Mouse (Mus musculus): Measurements from ENCODE around the gene Lgr6.

Gene Lgr6

DNA sequence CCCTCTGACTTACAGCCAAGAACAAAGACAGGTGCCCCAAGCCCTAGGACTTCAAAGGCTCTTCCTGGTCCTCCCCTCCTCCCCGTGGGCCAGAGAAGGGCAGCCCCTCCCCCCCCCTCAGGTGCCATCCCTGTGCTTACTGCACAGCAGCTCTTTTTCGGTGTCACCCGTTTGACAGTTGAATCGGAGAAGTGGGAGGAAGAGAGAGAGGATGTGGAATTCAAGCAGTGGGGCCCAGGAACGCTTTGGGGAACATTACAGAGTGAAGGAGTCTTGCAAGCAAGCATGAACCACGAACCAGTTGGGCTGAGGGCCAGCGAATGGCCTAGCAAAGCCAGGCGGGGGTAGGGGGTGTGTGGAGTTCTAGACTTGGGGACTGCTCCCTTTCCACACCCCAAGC, 26.5 kb upstream of the Lgr6 start:
- H3K27me3 ChIP-seq (ENCODE audit: insufficient read depth, low read length) = peaks cover 12% of the 10 kb centered on the region
- peaks cover 67% of the 10 kb centered on the region for H3K4me1 ChIP-seq (replicated peaks; ENCODE audit: low read depth, low read length)
- H3K9me3 ChIP-seq (ENCODE audit: low read length) = no peaks in the 10 kb centered on the region
- no peak for TF ChIP-seq NANOG (IDR thresholded peaks at IDR 0.05; ENCODE audit: borderline replicate concordance, low read length)
- no peak for TF ChIP-seq CTCF (conservative IDR thresholded peaks at IDR 0.05; ENCODE audit: low read length)
- no peak for TF ChIP-seq POU5F1 (IDR thresholded peaks at IDR 0.05; ENCODE audit: borderline replicate concordance, low read length)
- no peaks in the 10 kb centered on the region for H3K36me3 ChIP-seq (ENCODE audit: insufficient read depth, low read length)
- peak overlapping the region; percentile 50 for H3K4me3 ChIP-seq (replicated peaks; ENCODE audit: low read length)

DNA sequence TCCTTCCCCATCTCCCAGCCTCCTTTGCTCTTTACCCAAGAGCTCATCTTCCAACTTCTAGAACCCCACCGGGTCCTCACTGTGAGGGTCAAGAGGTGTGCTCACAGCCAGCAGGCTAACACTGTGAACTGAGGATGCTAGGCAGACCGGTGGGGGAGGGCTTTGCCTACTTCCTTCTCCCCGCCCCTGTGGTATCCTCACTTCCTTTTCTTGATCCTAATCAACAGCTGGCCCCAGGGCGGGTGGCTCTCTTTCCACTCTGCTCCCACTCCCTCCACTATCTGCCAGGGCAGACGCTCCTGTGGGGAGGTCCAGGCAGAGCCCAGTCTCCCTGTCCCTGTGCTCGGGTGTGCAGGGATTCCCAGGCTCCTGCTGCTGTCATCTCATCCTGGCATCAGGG, 26.0 kb upstream of the Lgr6 start:
- Histone ChIP-seq H3K36me3 (ENCODE audit: insufficient read depth, low read length) (peaks cover under 1% of the 10 kb centered on the region; the same call in 1 of the 2 replicates), H3K9me3 (ENCODE audit: low read length) (no peaks in the 10 kb centered on the region), H3K27me3 (ENCODE audit: insufficient read depth, low read length) (peaks cover 17% of the 10 kb centered on the region), H3K4me1 (replicated peaks; ENCODE audit: low read depth, low read length) (peaks cover 73% of the 10 kb centered on the region), H3K4me3 (replicated peaks; ENCODE audit: low read length) (peak overlapping the region; percentile 50)
- TF ChIP-seq POU5F1 (IDR thresholded peaks at IDR 0.05; ENCODE audit: borderline replicate concordance, low read length) = no peak
- TF ChIP-seq CTCF (conservative IDR thresholded peaks at IDR 0.05; ENCODE audit: low read length) = no peak
- TF ChIP-seq NANOG (IDR thresholded peaks at IDR 0.05; ENCODE audit: borderline replicate concordance, low read length) = no peak

DNA sequence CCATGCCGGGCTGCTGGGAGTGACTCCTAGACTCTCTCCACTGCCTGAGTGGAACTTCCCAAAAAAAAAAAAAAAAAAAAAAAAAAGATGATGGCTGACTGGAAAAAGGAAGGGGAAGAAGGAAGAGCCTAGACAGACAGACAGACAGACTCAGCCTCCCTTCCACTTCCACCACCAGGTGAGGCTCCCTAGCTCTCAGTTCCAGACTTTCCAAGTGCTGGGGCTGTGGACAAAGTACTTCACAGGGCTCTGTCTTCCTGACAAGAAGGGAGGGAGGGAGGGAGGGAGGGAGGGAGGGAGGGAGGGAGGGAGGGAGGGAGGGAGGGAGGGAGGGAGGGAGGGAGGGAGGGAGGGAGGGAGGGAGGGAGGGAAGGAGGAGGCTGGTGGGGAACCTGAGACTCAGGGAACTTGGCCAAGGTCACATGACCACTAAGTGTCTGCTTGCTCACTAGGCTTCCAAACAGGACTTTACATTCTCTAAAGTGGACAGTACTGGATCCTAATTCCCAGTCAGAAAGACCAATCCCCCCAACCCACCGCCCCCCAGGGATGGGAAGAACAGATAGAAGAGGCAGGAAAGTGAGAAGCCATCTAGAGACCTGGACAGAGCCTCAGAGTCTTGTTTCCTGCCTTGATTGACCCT, 25.4 kb upstream of the Lgr6 start:
- no peak for TF ChIP-seq POU5F1 (IDR thresholded peaks at IDR 0.05; ENCODE audit: borderline replicate concordance, low read length)
- no peak for TF ChIP-seq NANOG (IDR thresholded peaks at IDR 0.05; ENCODE audit: borderline replicate concordance, low read length)
- TF ChIP-seq CTCF (conservative IDR thresholded peaks at IDR 0.05; ENCODE audit: low read length) = peak; percentile 10; the same call in 1 of the 2 replicates
- Histone ChIP-seq H3K4me1 (replicated peaks; ENCODE audit: low read depth, low read length) (peaks cover 73% of the 10 kb centered on the region), H3K9me3 (ENCODE audit: low read length) (no peaks in the 10 kb centered on the region), H3K27me3 (ENCODE audit: insufficient read depth, low read length) (peaks cover 22% of the 10 kb centered on the region), H3K36me3 (ENCODE audit: insufficient read depth, low read length) (peaks cover 6% of the 10 kb centered on the region; the same call in 1 of the 2 replicates), H3K4me3 (replicated peaks; ENCODE audit: low read length) (peak overlapping the region; percentile 52)

DNA sequence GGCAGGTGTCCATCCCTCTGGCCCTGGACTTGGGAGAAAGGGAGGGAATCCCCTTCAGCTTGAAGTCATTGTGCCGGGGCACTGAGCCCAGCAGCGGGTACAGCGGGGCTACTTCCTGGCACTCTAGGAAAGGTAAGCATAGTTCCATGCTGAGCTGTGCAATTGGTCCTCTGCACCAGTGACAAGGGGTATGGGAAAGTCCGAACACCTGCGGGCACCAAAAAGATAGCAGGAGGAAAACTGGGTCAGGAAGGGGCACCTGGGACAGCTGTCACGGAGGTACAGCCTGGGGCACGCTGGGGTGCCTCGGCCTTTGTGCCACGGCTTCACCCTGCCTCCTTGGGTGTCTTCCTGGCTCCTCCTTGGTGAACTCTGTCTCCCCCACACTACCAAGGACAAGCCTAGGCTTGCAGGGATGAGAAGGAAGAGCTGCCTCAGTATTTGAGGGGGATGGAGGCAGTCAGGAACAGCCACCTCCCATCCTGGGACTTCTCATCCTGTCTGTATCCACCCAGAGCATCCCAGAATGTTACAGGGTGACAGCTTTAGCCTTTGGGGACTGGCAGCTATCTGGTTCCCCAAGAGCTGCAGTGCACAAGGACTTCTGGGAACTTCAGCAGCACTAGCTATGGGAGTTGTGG, 24.6 kb upstream of the Lgr6 start:
- Histone ChIP-seq H3K36me3 (ENCODE audit: insufficient read depth, low read length) (peaks cover 12% of the 10 kb centered on the region; the same call in 1 of the 2 replicates), H3K4me3 (replicated peaks; ENCODE audit: low read length) (peak overlapping the region; percentile 52), H3K27me3 (ENCODE audit: insufficient read depth, low read length) (peaks cover 21% of the 10 kb centered on the region), H3K4me1 (replicated peaks; ENCODE audit: low read depth, low read length) (peaks cover 73% of the 10 kb centered on the region), H3K9me3 (ENCODE audit: low read length) (no peaks in the 10 kb centered on the region)
- no peak for TF ChIP-seq NANOG (IDR thresholded peaks at IDR 0.05; ENCODE audit: borderline replicate concordance, low read length)

DNA sequence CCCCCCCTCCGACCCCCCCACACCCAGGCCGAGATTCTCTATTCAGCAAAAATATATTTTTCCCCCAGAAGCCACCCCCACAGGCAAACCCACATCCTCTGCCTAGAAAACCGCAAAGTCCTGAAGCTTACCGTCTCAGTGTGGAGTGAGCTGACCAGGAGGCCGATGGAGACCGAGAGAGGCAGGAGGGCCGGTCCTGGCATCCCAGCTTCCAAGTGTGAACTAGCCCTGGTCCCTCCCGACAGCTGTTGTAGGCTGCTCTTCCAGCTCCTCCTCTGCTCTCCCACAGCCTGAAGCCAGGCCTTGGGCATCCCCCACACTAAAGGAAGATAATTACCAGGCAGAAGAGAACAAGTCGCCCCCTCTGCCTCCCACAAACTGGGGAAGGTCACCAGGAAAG, 23.9 kb upstream of the Lgr6 start:
- peaks cover 73% of the 10 kb centered on the region for H3K4me1 ChIP-seq (replicated peaks; ENCODE audit: low read depth, low read length)
- peak overlapping the region; percentile 52 for H3K4me3 ChIP-seq (replicated peaks; ENCODE audit: low read length)
- peaks cover 15% of the 10 kb centered on the region for H3K36me3 ChIP-seq (ENCODE audit: insufficient read depth, low read length)
- H3K27me3 ChIP-seq (ENCODE audit: insufficient read depth, low read length) = peaks cover 18% of the 10 kb centered on the region
- no peaks in the 10 kb centered on the region for H3K9me3 ChIP-seq (ENCODE audit: low read length)
- no peak for TF ChIP-seq CTCF (conservative IDR thresholded peaks at IDR 0.05; ENCODE audit: low read length)

DNA sequence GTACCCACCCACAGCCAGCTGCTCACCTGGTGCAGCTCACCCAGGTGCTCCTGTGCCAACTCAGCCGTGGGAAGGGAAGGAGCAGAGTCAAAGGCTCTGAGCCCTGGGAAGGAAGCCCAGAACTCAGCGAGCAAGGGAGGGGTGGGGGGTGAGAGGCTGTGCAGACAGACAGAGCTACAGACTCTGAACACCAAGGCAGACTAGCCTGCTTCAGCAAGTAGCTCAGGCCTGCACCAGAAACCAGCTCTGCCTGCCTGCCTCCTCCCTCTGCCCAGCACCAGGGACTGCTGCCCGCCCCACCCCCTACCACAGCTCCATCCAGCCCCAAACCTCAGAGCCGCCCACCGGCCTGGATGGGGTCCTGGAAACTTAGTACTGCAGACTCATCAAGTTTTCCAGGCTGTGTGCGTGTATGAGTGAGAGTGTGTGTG, 22.9 kb upstream of the Lgr6 start:
- TF ChIP-seq POU5F1 (IDR thresholded peaks at IDR 0.05; ENCODE audit: borderline replicate concordance, low read length) = no peak
- TF ChIP-seq NANOG (IDR thresholded peaks at IDR 0.05; ENCODE audit: borderline replicate concordance, low read length) = no peak
- no peak for TF ChIP-seq CTCF (conservative IDR thresholded peaks at IDR 0.05; ENCODE audit: low read length)
- H3K27me3 ChIP-seq (ENCODE audit: insufficient read depth, low read length) = peaks cover 20% of the 10 kb centered on the region

DNA sequence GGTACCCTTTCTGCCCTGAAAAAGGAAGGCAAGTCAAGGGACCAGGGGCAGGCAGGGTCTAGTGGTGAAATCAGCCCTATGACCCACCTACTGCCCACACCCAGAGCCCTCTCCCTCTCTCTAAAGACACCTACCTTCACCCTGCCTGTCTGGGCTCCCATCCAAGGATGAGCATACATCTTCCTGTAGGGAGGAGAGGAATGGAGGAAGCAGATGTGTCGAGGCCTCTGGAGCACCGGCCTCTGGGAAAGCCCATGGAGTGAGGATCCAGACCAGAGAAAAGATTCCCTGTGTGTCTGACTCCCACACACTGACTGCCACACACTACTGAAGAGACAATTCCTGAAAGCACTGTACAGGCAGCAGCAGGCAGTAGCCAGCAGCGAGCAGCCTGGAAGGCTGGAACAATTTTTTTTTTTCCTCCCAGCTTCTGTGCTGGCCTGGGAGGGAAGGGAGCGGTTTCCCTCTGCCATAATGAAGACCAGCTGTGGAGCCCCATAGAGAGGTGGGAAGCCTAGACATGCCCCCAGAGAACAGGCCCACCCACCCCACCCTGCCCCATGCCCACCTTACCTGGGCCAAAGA, 21.5 kb upstream of the Lgr6 start:
- no peak overlapping the region for H3K4me3 ChIP-seq (replicated peaks; ENCODE audit: low read length)
- H3K27me3 ChIP-seq (ENCODE audit: insufficient read depth, low read length) = peaks cover 20% of the 10 kb centered on the region
- no peak for TF ChIP-seq NANOG (IDR thresholded peaks at IDR 0.05; ENCODE audit: borderline replicate concordance, low read length)
- no peak for TF ChIP-seq POU5F1 (IDR thresholded peaks at IDR 0.05; ENCODE audit: borderline replicate concordance, low read length)
- TF ChIP-seq CTCF (conservative IDR thresholded peaks at IDR 0.05; ENCODE audit: low read length) = no peak
- H3K36me3 ChIP-seq (ENCODE audit: insufficient read depth, low read length) = peaks cover 29% of the 10 kb centered on the region
- H3K4me1 ChIP-seq (replicated peaks; ENCODE audit: low read depth, low read length) = peaks cover 57% of the 10 kb centered on the region
- no peaks in the 10 kb centered on the region for H3K9me3 ChIP-seq (ENCODE audit: low read length)

More for the DNA sequence above, 22.9 kb upstream of the Lgr6 start:
- peaks cover 66% of the 10 kb centered on the region for H3K4me1 ChIP-seq (replicated peaks; ENCODE audit: low read depth, low read length)
- H3K9me3 ChIP-seq (ENCODE audit: low read length) = no peaks in the 10 kb centered on the region
- H3K36me3 ChIP-seq (ENCODE audit: insufficient read depth, low read length) = peaks cover 22% of the 10 kb centered on the region
- H3K4me3 ChIP-seq (replicated peaks; ENCODE audit: low read length) = 0 out of 2 replicates have a peak overlapping the region, but pooled peaks have one; percentile 20

DNA sequence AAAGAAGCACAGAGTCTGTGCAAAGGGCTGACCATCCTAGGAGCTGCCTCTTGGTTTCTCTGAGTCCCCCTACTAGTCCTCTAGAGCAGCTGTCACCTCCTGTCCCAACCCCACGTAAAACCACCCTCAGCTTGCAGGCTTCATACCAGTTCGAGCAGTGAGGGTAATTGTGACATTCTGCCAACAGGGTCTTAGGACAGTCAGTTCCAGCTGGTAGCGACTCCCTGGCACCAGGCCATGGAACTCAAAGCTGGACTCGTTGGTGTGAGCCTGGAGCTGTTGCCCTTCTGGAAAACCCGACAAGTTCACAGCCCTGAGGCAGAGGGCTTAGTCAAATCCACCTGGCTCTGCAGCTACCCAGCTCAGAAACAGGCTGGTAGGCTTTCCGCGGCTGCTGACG, 20.9 kb upstream of the Lgr6 start:
- peaks cover 52% of the 10 kb centered on the region for H3K4me1 ChIP-seq (replicated peaks; ENCODE audit: low read depth, low read length)
- H3K9me3 ChIP-seq (ENCODE audit: low read length) = no peaks in the 10 kb centered on the region
- H3K4me3 ChIP-seq (replicated peaks; ENCODE audit: low read length) = no peak overlapping the region
- H3K27me3 ChIP-seq (ENCODE audit: insufficient read depth, low read length) = peaks cover 20% of the 10 kb centered on the region
- TF ChIP-seq POU5F1 (IDR thresholded peaks at IDR 0.05; ENCODE audit: borderline replicate concordance, low read length) (no peak), NANOG (IDR thresholded peaks at IDR 0.05; ENCODE audit: borderline replicate concordance, low read length) (no peak), CTCF (conservative IDR thresholded peaks at IDR 0.05; ENCODE audit: low read length) (no peak)
- peaks cover 30% of the 10 kb centered on the region for H3K36me3 ChIP-seq (ENCODE audit: insufficient read depth, low read length)

All from E14TG2a.4 (cell line).